Mouse (Mus musculus) c-Kit-negative CD71-positive TER-119-positive erythroid progenitor cells, embryonic 14.5 days (primary cell): ENCODE measurements around the gene Babam2.

Source experiments
- DNase-seq: peaks from one replicate; pipeline ENCODE4 v3.0.0-alpha.2; 2013; ENCODE audit warnings: low read depth, low spot score

Babam2 gene

GRCm38 (mm10) chr5:31697644-31698296, at the start of gene Babam2:
Gene Babam2, plus strand, starts transcription at chr5:31697684.
- peak; percentile 88 for DNase-seq

DNA sequence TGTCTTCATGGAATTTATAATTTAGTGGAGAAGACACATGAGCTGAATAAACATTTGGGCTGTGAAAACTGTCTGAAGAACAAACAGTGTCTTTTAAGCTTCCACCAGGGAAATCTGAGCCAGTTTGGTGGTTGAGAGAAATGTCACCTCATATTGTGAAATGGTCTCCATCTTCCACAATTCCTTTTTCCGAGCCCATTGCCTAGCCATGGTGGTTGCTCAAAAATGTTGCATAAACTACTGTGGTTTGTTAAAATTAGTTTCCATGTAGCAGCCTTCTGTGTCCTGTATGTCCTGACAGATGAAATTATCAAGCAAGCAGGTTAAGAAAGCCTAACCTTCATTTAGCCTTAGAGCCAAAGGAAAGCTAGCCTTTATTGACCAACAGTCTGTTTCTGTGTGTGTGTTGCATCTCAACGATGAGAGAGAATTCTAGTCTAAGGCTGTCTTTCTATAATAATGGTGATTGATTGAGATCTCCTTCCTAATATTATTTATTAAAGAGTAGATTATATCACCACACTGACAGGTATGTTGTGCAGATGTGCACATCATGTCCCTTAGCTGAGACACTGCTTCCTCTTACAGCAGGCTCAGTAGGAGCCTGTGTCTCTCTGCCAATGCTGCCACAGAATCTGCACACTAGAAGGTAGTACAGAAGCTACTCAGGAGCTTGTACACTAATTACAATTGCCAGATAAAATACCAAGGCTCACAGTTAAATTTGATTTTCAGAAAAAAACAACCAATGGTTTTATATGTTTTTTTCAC, 46.8 kb upstream of the Babam2 start:
- DNase-seq, result no peak

- DNase-seq, result no peak
Measured at GRCm38 (mm10) chr5:31655688-31656190, 41.7 kb upstream of the Babam2 start.

DNA sequence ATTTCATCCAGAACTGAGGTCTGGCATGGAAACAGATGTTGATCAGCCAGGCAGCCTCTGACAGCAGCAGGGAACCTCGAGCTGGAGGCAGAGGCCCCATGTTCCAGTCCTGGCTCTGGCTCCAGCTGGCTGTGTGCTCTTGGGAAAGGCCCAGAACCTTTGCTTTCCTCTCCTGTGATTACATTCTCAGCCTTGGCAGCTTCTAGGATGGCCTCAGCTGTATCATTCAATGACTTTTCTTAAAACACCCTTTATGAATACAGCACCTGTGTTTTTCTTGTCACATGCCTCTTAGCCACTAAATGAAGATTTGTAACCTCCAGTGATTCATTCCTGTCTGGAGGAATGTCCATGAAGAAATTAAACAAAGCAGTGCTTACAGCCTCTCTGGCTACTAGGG, 31.3 kb upstream of the Babam2 start:
- DNase-seq, result no peak

- no peak for DNase-seq
Measured at GRCm38 (mm10) chr5:31668325-31668968, 29.0 kb upstream of the Babam2 start.

DNA sequence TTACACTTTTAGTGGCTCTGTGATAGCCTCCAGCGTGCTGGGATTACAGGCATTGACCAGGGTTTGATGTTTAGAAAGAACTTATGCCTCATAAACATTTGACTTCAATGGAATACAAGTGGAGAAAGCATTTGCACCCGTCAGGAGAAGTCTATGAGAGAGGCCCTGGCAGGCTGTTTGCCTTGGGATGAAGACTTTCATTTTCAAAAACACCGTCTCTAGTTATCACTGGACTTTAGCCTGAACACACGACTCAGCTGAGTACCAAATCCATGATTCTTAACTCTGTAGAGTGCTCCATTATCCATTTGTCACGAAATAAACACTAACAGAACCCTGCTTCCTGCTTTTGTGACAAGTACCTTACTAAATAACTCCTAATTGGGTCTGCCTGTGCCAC, 27.5 kb upstream of the Babam2 start:
- DNase-seq, result no peak

- no peak for DNase-seq
Measured at GRCm38 (mm10) chr5:31671137-31671536, 26.3 kb upstream of the Babam2 start.

- no peak for DNase-seq
Measured at GRCm38 (mm10) chr5:31673431-31673830, 24.1 kb upstream of the Babam2 start.

GRCm38 (mm10) chr5:31678000-31678399, 19.5 kb upstream of the Babam2 start:
- no peak for DNase-seq

- no peak for DNase-seq
Measured at GRCm38 (mm10) chr5:31680183-31680582, 17.3 kb upstream of the Babam2 start.

- no peak for DNase-seq
Measured at GRCm38 (mm10) chr5:31682305-31682704, 15.2 kb upstream of the Babam2 start.

DNA sequence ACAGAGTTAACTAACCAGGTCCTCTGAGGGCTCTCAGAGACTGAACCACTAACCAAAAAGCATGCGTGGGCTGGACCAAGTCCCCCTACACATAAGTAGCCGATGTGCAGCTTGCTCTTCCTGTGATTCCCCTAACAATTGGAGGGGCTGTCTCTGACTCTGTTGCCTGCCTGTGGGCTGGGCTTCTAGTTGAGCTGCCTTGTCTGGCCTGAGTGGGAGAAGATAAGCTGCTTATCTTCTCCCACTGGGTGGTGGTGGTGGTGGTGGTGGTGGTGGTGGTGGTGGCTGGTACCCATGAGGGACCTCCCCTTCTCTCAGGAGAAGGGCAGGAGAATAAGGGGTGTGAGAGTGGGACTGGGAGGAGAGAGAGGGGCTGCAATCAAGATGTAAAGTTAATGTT, 11.4 kb upstream of the Babam2 start:
- DNase-seq, result peak; percentile 64

DNA sequence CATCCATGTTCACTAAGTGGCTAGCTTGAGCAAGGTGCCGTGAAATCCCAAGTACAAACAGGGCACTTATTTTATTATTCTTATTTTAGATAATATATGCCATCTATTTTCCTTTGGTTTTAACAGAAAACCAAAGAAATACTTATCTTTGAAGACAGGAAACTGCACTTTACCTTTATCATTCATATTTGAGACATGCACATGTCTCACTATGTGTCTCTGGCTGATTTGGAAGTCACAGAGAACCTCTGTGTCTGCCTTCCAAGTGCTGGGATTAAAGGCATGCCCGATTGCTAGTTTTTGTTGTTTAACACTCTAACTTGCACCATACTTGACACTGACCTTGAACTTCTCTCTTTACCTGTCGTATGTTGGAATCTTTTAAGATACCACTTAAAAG, 9.5 kb upstream of the Babam2 start:
- no peak for DNase-seq

- DNase-seq, result no peak
Measured at GRCm38 (mm10) chr5:31693191-31693590, 4.3 kb upstream of the Babam2 start.

GRCm38 (mm10) chr5:31696971-31697643, 377 bp upstream of the Babam2 start, which contains the start of gene Rbks:
Gene Rbks, minus strand, starts transcription at chr5:31697627.
- DNase-seq, result no peak

- peak; percentile 73 for DNase-seq
Measured at GRCm38 (mm10) chr5:31698297-31698726, 828 bp downstream of the Babam2 start.

DNA sequence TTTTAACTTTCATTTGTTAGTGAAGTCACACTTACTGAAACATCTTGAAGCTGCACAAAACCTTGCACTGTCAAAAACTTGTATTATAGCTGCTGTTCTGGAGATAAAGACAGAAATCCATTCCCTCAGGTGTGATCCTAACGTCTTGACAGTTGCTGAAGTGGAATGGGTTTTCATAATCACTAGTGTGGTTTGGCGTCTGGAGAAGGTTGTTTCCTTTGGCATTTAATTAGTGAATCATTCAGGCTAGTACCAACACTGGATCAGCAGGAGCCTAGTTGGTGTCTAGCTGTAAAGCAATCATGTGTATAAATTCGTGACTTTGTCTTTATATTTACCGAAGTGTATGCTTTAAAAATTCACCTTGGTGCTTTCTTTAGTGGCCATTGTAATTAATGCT, 1.4 kb downstream of the Babam2 start:
- DNase-seq, result no peak

DNA sequence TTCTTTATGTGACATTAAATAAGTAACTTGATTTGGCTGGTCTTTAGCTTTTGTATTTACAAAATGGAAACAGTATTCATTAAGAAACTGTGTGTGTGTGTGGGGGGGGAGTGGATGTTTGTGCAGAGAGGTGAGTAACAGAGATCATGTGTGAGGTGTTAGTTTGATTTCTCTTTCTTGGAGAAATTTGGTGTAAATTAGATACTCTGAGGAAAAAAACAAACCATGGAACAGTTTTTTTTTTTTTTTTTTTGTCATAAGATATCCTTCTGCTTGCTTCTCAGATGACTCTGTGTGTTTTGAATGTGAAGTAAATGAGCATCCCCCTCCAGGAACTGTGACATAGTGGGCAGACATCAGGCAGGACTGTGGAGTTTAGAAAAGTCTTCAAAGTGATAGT, 1.9 kb downstream of the Babam2 start:
- no peak for DNase-seq

DNA sequence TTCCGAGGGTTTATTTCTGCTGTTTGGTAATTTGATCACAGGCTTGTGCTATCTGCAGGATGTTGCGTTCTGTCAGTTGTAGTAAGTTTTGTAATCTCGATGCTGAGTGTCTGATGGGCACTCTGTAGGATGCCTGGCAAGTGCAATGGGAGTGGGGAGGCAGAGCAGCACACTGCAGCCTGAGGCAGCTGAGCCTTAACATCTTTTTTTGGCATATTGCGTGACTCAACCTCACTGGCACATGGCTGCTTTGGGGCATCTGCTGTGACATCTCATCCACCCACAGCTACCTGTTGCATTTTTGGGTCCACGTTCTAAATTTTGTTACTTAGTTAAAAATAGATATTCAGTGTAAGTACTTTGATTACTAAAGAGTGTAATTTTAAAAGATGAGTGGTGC, 7.5 kb downstream of the Babam2 start:
- no peak for DNase-seq

DNA sequence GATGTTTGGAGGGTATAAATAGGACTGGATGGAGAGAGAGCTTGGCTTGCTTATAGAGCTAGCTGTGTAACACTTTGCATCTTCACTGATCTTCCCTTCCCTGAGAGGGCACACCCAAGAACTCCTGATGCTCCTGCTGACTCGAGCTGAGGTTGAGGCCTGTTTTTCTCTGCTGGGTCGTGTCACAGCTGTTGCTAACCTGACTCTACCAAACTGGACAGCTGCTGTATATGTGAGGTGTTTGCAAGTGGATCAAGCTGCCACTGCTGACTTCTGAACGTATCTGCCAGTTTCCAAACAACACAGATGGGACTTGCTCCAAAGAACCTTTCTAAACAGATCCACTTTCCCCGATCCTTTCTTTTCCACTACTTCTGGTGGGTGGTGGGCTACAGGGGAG, 9.3 kb downstream of the Babam2 start:
- no peak for DNase-seq

DNA sequence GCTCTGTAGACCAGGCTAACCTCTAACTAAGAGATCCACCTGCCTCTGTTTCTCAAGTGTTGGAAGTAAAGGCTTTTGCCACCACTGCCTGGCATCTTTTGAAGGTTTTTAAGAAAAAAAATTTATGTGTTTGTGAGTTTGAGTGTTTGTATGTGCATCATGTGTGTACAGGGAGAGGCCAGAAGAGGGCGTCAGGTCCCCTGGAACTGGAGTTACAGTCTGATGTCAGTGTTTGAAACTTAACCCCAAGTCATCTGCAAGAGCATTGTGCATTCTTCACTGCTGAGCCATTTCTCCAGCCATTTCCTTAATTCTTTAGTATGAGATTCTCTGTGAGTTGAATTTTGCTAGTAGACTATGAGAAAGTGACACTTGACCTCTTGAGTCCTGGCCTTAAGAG, 11.9 kb downstream of the Babam2 start:
- no peak for DNase-seq

- DNase-seq, result no peak
Measured at GRCm38 (mm10) chr5:31713280-31713711, 15.8 kb downstream of the Babam2 start.
